Mouse (Mus musculus) hindbrain, embryonic 14.5 days (tissue): ENCODE data around the gene Cldnd2. TPM values are rescaled to one million over a fixed set of nuclear protein-coding genes. Genes with fewer than 3 reads are reported as not detected.
"Not testable (repeated sequence)": the region's sequence is repeated elsewhere in the genome, so short reads cannot be mapped to it uniquely, and the experiment has no call there.

ENCODE experiments used
- ATAC-seq: fragments of 200-750 bp; cut with Nextera tagmentation; 2 replicates; pipeline ENCODE4 v1.8.0; 2017; ENCODE audit warnings: moderate number of reproducible peaks, mild to moderate bottlenecking, moderate TSS enrichment, moderate library complexity; ENCODE audit not compliant: low FRiP score
- DNase-seq: peaks from one replicate; pipeline ENCODE4 v3.0.0-alpha.2; 2015; ENCODE audit warnings: low spot score
- H3K27ac ChIP-seq: fragments of 300-500 bp; sonication (generic); 2 replicates; pipeline ENCODE4 v1.5.1; 2014; ENCODE audit warnings: mild to moderate bottlenecking, moderate library complexity
- H3K27me3 ChIP-seq: fragments of 300-500 bp; sonication (generic); 2 replicates; pipeline ENCODE4 v1.6.1; 2014; ENCODE audit warnings: mild to moderate bottlenecking, low read length, mixed read lengths; ENCODE audit not compliant: control insufficient read depth, insufficient read depth
- H3K36me3 ChIP-seq: fragments of 300-500 bp; sonication (generic); replicated peaks from 2 replicates; pipeline ENCODE4 v1.6.1; 2014; ENCODE audit not compliant: control insufficient read depth, insufficient read depth
- H3K4me1 ChIP-seq: fragments of 300-500 bp; sonication (generic); replicated peaks from 2 replicates; pipeline ENCODE4 v1.6.1; 2014; ENCODE audit warnings: antibody characterized with exemption, low read length, mixed read lengths; ENCODE audit not compliant: control insufficient read depth, insufficient read depth
- H3K4me2 ChIP-seq: fragments of 300-500 bp; sonication (generic); replicated peaks from 2 replicates; pipeline ENCODE4 v1.6.1; 2014; ENCODE audit warnings: mild to moderate bottlenecking, moderate library complexity
- H3K4me3 ChIP-seq: fragments of 300-500 bp; sonication (generic); replicated peaks from 2 replicates; pipeline ENCODE4 v1.5.1; 2014; ENCODE audit warnings: mild to moderate bottlenecking, low read length
- H3K9ac ChIP-seq: fragments of 300-500 bp; sonication (generic); 2 replicates; pipeline ENCODE4 v1.6.1; 2014
- H3K9me3 ChIP-seq: fragments of 300-500 bp; sonication (generic); 2 replicates; pipeline ENCODE4 v1.6.1; 2016; ENCODE audit warnings: low read length; ENCODE audit not compliant: control insufficient read depth
- WGBS: fragments of 180-500 bp; shearing (Covaris S2); extraction: QIAGEN DNeasy Blood & Tissue Kit; methylation state at CpG from one replicate; pipeline ENCODE4 v1.1.7; 2014; 5-methylcytosine and 5-hydroxymethylcytosine counted together
- polyA plus RNA-seq: library from polyadenylated mRNA; unstranded; fragments of >200 nt; fragmentation: Nextera tagmentation; extraction: Ambion mirVana; gene quantifications from 2 replicates; pipeline ENCODE4 v1.2.1, GENCODE M21; 2014

The Cldnd2 gene
- not detected in 2 replicates for polyA plus RNA-seq

DNA sequence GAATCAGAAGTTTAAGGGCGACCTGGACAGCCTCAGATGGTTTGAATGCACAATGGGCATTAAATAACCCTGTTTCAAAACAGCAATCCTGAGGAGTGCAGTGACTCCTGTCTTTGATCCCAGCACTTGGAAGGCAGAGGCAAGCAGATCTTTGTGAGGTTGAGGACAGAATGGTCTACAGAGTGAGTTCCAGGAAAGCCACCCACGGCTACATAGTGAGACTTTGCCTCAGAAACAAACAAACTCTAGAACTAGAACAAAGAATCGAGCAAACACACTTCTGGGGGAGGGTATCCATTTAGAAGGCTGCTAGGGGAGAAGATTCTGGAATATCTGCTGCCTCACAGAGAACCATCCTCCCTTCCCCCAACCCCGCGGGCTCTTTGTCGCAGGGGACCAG lies at the start of gene Cldnd2:
TSS of gene Cldnd2 (plus strand) at position 301 of the 400 bp plus-strand sequence.
- DNase-seq = no peak
- no peak for ATAC-seq
- Histone ChIP-seq H3K36me3 (no peaks in the 10 kb centered on the region), H3K27me3 (no peaks in the 10 kb centered on the region), H3K4me1 (peaks cover 19% of the 10 kb centered on the region), H3K27ac (no peak within 1 kb of the TSS), H3K9ac (no peak within 1 kb of the TSS), H3K9me3 (no peaks in the 10 kb centered on the region), H3K4me3 (no peak within 1 kb of the TSS), H3K4me2 (no peak within 1 kb of the TSS)
- WGBS = 77% methylated on average over 6 of the region's 6 CpGs

DNA sequence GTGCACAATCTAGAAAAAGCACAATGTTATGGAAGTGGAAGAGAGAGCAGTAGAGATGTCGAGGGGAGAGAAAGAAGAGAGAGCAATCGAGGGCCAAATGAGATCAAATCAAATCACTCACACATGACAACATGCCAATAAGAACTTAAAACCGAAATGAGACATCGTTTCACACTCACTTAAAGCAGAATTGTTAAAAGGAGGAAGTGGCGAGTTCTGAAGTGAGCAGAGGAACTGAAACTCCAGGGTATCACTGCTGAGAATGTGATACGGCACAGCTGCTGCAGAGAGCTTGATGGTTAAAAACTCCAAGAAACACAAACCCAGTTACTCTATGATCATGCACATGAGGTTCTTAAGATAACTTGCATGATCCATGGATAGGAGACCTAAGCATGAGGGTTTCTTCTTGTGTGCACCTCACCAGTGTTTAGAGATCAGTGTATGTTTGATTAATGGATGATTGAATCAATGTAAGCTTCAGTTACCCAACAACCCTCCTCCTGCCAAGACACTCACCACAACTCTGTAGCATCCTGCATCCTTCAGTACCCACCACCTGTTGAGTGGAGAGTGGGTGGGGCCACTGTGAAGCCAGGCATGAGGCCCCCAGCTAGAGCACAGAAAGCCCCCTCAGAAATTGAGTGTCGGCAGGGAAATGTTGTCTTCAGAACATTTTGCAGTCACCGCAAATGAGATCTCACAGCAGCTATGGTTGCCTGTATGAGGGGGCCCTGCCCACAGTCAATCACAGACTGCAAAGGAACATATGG lies 48.0 kb upstream of the Cldnd2 start:
- WGBS = 84% methylated on average over 8 of the region's 8 CpGs
- no peaks in the 10 kb centered on the region for H3K9me3 ChIP-seq

DNA sequence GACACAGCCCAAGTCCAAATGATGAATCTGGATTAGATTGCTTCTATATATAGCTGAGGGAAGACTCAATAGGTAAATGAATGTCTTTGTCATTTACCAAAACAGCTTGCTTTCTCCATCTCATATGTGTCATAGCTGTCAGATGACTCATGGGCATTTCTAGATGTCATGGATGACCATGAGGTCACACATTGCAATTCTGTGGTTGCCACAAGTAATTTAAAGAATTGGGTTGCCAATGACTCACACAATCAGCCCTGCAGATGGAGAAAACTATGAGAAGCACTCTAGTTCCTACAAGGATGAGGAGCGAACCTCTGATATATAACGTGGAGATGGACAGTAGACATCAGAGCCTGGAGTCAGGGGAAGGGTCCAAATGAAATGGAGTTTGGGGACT lies 41.1 kb upstream of the Cldnd2 start:
- no peaks in the 10 kb centered on the region for H3K4me1 ChIP-seq
- 89% methylated on average over 2 of the region's 2 CpGs for WGBS
- H3K36me3 ChIP-seq = no peaks in the 10 kb centered on the region
- no peak overlapping the region for H3K4me3 ChIP-seq
- no peaks in the 10 kb centered on the region for H3K9me3 ChIP-seq
- no peaks in the 10 kb centered on the region for H3K27me3 ChIP-seq
- no peak overlapping the region for H3K4me2 ChIP-seq
- DNase-seq (no peak), ATAC-seq (no peak)
- H3K27ac ChIP-seq = no peak overlapping the region
- no peak overlapping the region for H3K9ac ChIP-seq

More for the DNA sequence above, 48.0 kb upstream of the Cldnd2 start:
- no peaks in the 10 kb centered on the region for H3K4me1 ChIP-seq
- ATAC-seq = no peak
- no peak overlapping the region for H3K4me3 ChIP-seq
- H3K36me3 ChIP-seq = no peaks in the 10 kb centered on the region
- no peak for DNase-seq
- no peak overlapping the region for H3K4me2 ChIP-seq
- H3K27me3 ChIP-seq = no peaks in the 10 kb centered on the region
- no peak overlapping the region for H3K27ac ChIP-seq
- no peak overlapping the region for H3K9ac ChIP-seq

DNA sequence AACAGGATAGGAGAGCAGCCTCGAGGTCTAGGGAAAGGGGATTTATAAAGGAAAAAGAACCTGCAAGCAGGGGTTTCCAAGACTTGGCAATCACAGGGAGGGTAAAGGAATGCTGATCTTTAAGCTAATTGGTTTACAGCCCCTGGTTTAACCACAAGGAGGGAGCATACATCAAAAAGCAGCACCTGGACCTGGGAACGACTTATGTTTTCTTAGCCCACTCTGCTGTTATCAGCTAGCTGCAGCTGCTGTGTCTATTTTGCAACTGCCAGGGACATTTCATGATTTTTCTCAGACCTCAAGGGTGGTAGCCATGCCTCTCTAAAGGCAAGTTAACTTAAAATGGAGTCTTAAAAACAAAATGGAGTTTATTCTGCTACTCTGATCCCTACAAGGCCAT lies 37.9 kb upstream of the Cldnd2 start:
- H3K27me3 ChIP-seq = no peaks in the 10 kb centered on the region
- DNase-seq = no peak
- 76% methylated on average over 2 of the region's 2 CpGs for WGBS
- H3K27ac ChIP-seq = no peak overlapping the region
- H3K9me3 ChIP-seq = no peaks in the 10 kb centered on the region
- H3K4me3 ChIP-seq = no peak overlapping the region
- no peak for ATAC-seq
- H3K9ac ChIP-seq = no peak overlapping the region
- no peaks in the 10 kb centered on the region for H3K4me1 ChIP-seq
- no peak overlapping the region for H3K4me2 ChIP-seq
- H3K36me3 ChIP-seq = no peaks in the 10 kb centered on the region

DNA sequence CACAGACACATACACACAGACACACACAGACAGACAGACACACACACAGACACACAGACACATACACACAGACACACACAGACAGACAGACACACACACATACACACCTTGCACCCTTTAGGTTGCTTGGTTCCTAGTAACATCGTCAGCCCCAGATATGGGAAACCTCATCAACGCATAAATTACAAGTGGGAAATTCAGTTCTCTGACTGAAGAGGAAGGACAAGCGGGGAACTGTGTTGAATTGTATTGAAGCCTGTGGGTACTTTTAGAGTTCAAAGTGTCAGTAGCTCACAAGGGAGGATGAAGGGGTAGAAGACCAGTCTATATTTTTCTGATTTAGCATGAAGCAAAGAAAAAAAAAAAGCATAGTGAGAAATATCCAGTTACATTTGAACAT lies 33.0 kb upstream of the Cldnd2 start:
- ATAC-seq (no peak), DNase-seq (no peak)
- Histone ChIP-seq H3K9me3 (no peaks in the 10 kb centered on the region), H3K9ac (no peak overlapping the region), H3K4me1 (no peaks in the 10 kb centered on the region), H3K4me3 (no peak overlapping the region), H3K27ac (no peak overlapping the region), H3K36me3 (no peaks in the 10 kb centered on the region), H3K4me2 (no peak overlapping the region), H3K27me3 (no peaks in the 10 kb centered on the region)
- 84% methylated on average over 3 of the region's 3 CpGs for WGBS

DNA sequence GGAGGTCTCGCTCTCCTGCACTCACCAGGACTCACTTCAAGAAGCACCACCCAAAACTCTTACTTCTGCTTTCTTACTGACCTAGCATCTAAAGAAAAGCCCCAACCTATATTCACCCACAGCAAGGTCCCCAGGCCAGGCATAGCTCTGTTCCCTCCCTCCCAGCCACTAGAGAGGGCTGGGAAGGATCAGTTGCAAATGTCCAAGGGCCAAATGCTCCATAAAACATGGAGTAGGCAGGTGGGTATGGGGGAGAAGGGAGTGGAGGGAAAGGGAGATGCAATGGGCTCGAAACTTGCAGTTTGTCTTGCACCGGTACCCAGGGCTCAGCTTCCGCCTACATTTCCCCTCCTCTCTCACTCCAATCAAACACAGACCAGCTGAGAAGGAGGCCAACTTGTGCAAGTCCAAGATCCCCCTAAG lies 32.4 kb upstream of the Cldnd2 start, which contains the start of gene Siglecg:
TSS of gene Siglecg (plus strand) at position 74 of the 423 bp plus-strand sequence.
- H3K4me1 ChIP-seq = no peaks in the 10 kb centered on the region
- ATAC-seq (no peak), DNase-seq (no peak)
- 80% methylated on average over 4 of the region's 4 CpGs for WGBS
- H3K4me3 ChIP-seq = no peak within 1 kb of the TSS
- no peaks in the 10 kb centered on the region for H3K9me3 ChIP-seq
- H3K4me2 ChIP-seq = no peak within 1 kb of the TSS
- no peak within 1 kb of the TSS for H3K9ac ChIP-seq
- H3K27me3 ChIP-seq = no peaks in the 10 kb centered on the region
- no peak within 1 kb of the TSS for H3K27ac ChIP-seq
- no peaks in the 10 kb centered on the region for H3K36me3 ChIP-seq

DNA sequence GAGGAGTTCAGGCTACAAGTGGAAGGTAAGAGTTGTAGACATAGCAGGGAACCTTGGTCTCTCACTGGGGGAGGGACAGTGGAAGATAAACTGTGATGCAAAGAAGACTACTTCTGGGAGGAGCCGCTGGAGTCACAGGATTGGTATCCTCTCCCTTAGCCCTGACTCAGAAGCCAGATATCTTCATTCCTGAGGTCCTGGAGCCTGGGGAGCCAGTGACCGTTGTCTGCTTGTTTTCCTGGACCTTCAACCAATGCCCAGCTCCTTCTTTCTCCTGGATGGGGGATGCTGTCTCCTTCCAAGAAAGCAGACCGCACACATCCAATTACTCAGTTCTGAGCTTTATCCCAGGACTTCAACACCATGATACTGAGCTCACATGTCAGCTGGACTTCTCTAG lies 31.5 kb upstream of the Cldnd2 start:
- WGBS = 77% methylated on average over 3 of the region's 3 CpGs
- Histone ChIP-seq H3K27ac (no peak overlapping the region), H3K4me1 (no peaks in the 10 kb centered on the region), H3K9me3 (no peaks in the 10 kb centered on the region), H3K27me3 (no peaks in the 10 kb centered on the region), H3K4me3 (no peak overlapping the region), H3K36me3 (no peaks in the 10 kb centered on the region), H3K9ac (no peak overlapping the region), H3K4me2 (no peak overlapping the region)
- no peak for DNase-seq
- ATAC-seq = no peak

DNA sequence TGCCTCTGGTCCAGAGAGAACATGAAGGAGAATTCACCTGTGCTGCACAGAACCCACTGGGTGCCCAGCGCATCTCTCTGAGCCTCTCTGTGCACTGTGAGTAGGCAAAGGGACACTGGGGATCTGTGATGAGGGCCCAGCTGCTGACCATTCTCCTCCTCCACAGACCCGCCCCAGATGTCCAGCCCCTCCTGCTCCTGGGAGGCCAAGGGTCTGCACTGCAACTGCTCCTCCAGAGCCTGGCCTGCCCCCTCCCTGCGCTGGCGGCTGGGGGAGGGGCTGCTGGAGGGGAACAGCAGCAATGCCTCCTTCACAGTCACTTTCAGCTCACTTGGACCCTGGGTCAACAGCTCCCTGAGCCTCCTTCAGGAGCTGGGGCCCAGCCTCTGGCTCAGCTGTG lies 28.9 kb upstream of the Cldnd2 start:
- WGBS = 43% methylated on average over 4 of the region's 4 CpGs
- H3K9me3 ChIP-seq, H3K9ac ChIP-seq, DNase-seq, H3K36me3 ChIP-seq, H3K4me1 ChIP-seq, H3K27me3 ChIP-seq, H3K27ac ChIP-seq, H3K4me3 ChIP-seq, H3K4me2 ChIP-seq, ATAC-seq: not testable (repeated sequence)

DNA sequence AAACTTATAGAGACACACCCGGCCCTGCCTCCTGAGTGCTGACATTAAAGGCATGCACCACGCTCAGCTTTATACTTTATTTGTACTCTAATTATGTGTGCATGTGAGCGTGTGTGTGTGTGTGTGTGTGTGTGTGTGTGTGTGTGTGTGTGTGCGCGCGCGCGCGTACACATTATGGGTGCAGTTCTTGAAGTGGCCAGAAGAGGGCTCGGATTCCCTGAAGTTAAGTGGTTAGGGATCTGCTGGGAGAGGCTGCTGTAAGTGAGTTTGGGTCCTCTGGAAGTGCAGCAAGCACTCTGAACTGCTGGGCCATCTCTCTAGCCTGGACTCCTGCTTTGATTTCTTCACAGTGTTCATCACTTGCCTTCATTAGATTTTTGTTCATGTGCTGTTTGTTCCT lies 23.3 kb upstream of the Cldnd2 start:
- 87% methylated on average over 10 of the region's 10 CpGs for WGBS
- H3K9ac ChIP-seq = no peak overlapping the region
- H3K4me3 ChIP-seq = no peak overlapping the region
- H3K27ac ChIP-seq = no peak overlapping the region
- no peaks in the 10 kb centered on the region for H3K27me3 ChIP-seq
- DNase-seq (no peak), ATAC-seq (no peak)
- no peak overlapping the region for H3K4me2 ChIP-seq
- no peaks in the 10 kb centered on the region for H3K36me3 ChIP-seq
- no peaks in the 10 kb centered on the region for H3K4me1 ChIP-seq
- no peaks in the 10 kb centered on the region for H3K9me3 ChIP-seq
